7 mouse cellular contexts compared by ENCODE assay signal in genomic region chr8:84743517-84744420, GRCm38 (mm10). TPM values are rescaled to one million over a fixed set of nuclear protein-coding genes. Genes with fewer than 3 reads are reported as not detected.
A peak's percentile ranks its signal among the peaks of the same experiment; 100 is the strongest.
DNase-seq lines count a peak whose midpoint lies in the region; ATAC-seq and TF ChIP-seq lines count a peak whose summit lies in the region.

No protein-coding gene starts in this region.

- H3K4me3 ChIP-seq in intestine, embryonic 14.5 days (ENCODE audit: low read depth, low read length), result no peak overlapping the region
- no peak overlapping the region for H3K4me3 ChIP-seq in liver, embryonic 14.5 days (ENCODE audit: insufficient read depth in 1 of 2, low read depth in 2 of 2, low read length in 2 of 2)
- no peak overlapping the region for H3K4me3 ChIP-seq in neural tube, embryonic 12.5 days

- H3K9ac ChIP-seq in intestine, embryonic 14.5 days (ENCODE audit: low read length), result no peak overlapping the region
- H3K9ac ChIP-seq in liver, embryonic 14.5 days (replicated peaks), result no peak overlapping the region
- peak overlapping the region; percentile 33; the same call in 1 of the 2 replicates for H3K9ac ChIP-seq in neural tube, embryonic 12.5 days

- no peak for TF ChIP-seq EP300 in liver, embryonic 14.5 days (IDR thresholded peaks at IDR 0.05; ENCODE audit: low read depth)

- H3K4me2 ChIP-seq in intestine, embryonic 14.5 days (ENCODE audit: low read length), result peak overlapping the region; percentile 40
- no peak overlapping the region for H3K4me2 ChIP-seq in liver, embryonic 14.5 days (ENCODE audit: low read depth)
- peak overlapping the region; percentile 45 for H3K4me2 ChIP-seq in neural tube, embryonic 12.5 days (replicated peaks)

- H3K9me3 ChIP-seq in intestine, embryonic 14.5 days (ENCODE audit: control insufficient read depth, low read length), result no peaks in the 10 kb centered on the region
- no peaks in the 10 kb centered on the region for H3K9me3 ChIP-seq in liver, embryonic 14.5 days (ENCODE audit: control insufficient read depth, low read length)
- H3K9me3 ChIP-seq in neural tube, embryonic 12.5 days, result no peaks in the 10 kb centered on the region

- peaks cover 26% of the 10 kb centered on the region for H3K27me3 ChIP-seq in intestine, embryonic 14.5 days (replicated peaks; ENCODE audit: control insufficient read depth, insufficient read depth, low read length)
- H3K27me3 ChIP-seq in liver, embryonic 14.5 days (ENCODE audit: control insufficient read depth, insufficient read depth, low read length), result peaks cover 3% of the 10 kb centered on the region; the same call in 1 of the 2 replicates
- peaks cover 95% of the 10 kb centered on the region for H3K27me3 ChIP-seq in neural tube, embryonic 12.5 days (replicated peaks)

- TF ChIP-seq CTCF in liver, embryonic 14.5 days (IDR thresholded peaks at IDR 0.05; ENCODE audit: low read depth), result no peak

- no peaks in the 10 kb centered on the region for H3K36me3 ChIP-seq in intestine, embryonic 14.5 days (ENCODE audit: control insufficient read depth, insufficient read depth, low read length)
- H3K36me3 ChIP-seq in liver, embryonic 14.5 days (replicated peaks; ENCODE audit: control insufficient read depth, insufficient read depth, low read depth), result no peaks in the 10 kb centered on the region
- no peaks in the 10 kb centered on the region; the same call in 1 of the 2 replicates for H3K36me3 ChIP-seq in neural tube, embryonic 12.5 days

- peaks cover 50% of the 10 kb centered on the region for H3K4me1 ChIP-seq in intestine, embryonic 14.5 days (replicated peaks; ENCODE audit: control insufficient read depth, insufficient read depth, low read length)
- peaks cover 0 to 17% of the 10 kb centered on the region in 2 experiments; a peak in 3 of 4 replicates for H3K4me1 ChIP-seq in liver, embryonic 14.5 days (replicated peaks; ENCODE audit: control insufficient read depth in 2 of 2, insufficient read depth in 2 of 2, low read length in 1 of 2)
- H3K4me1 ChIP-seq in neural tube, embryonic 12.5 days, result peaks cover 76% of the 10 kb centered on the region

- ATAC-seq in granulocyte monocyte progenitor cell, adult 5-6 weeks (replicated peaks; ENCODE audit: poor library complexity, severe bottlenecking), result 0 out of 2 replicates have a peak, but pooled peaks have one; percentile 10
- ATAC-seq in intestine, embryonic 14.5 days (replicated peaks; ENCODE audit: low FRiP score, low TSS enrichment, low read depth), result peak; percentile 70
- peak; percentile 29; the same call in 1 of the 2 replicates for ATAC-seq in liver, embryonic 14.5 days (ENCODE audit: insufficient read depth)
- peak; percentile 69 for ATAC-seq in neural tube, embryonic 12.5 days (ENCODE audit: low FRiP score, low read depth)

- peak; percentile 98 for DNase-seq in Muller cell, postnatal 12 days (ENCODE audit: inconsistent ontology term)
- peak; percentile 71 for DNase-seq in embryo, embryonic 10 days (ENCODE audit: low spot score)
- peak; percentile 80 for DNase-seq in intestine, embryonic 14.5 days (ENCODE audit: low spot score)
- no peak for DNase-seq in liver, embryonic 14.5 days (ENCODE audit: low read depth in 3 of 3, low spot score in 3 of 3)
- DNase-seq in thymus, postnatal 36 days, result no peak

- 19% methylated on average over 15 of the region's 17 CpGs for WGBS in intestine, embryonic 14.5 days
- 34% methylated on average over 17 of the region's 17 CpGs for WGBS in liver, embryonic 14.5 days (ENCODE audit: insufficient replicate concordance)
- WGBS in neural tube, embryonic 12.5 days, result 6% methylated on average over 17 of the region's 17 CpGs

- peak overlapping the region; percentile 75 for H3K27ac ChIP-seq in intestine, embryonic 14.5 days (ENCODE audit: low read depth)
- H3K27ac ChIP-seq in liver, embryonic 14.5 days, result no peak overlapping the region
- H3K27ac ChIP-seq in neural tube, embryonic 12.5 days, result peak overlapping the region; percentile 53

RNA-seq across cellular contexts. Expression of gene G430095P16Rik, which starts 21.0 kb away (rescaled TPM):
- total RNA-seq in granulocyte monocyte progenitor cell, adult 5-6 weeks (2014; fragmentation: Nextera tagmentation), result 11.0 and 17.9 TPM in 2 replicates
- total RNA-seq in granulocyte monocyte progenitor cell, adult 5-6 weeks (2017), result 4.4 and 4.8 TPM in 2 replicates
- 3.3 and 4.1 TPM in 2 replicates for polyA plus RNA-seq in intestine, embryonic 14.5 days (2014; fragmentation: Nextera tagmentation; extraction: Ambion mirVana)
- polyA plus RNA-seq in liver, embryonic 14.5 days (2012; rRNA removed), result 10.9 and 11.9 TPM in 2 replicates
- 8.3 and 10.3 TPM in 2 replicates for polyA plus RNA-seq in liver, embryonic 14.5 days (2014; fragmentation: Nextera tagmentation; extraction: Ambion mirVana)
- polyA plus RNA-seq in neural tube, embryonic 12.5 days (2016; fragmentation: Nextera tagmentation; extraction: Ambion mirVana), result 2.5 and 2.6 TPM in 2 replicates

RNA-seq across cellular contexts. Expression of gene Lyl1, which starts 42.5 kb away (rescaled TPM):
- total RNA-seq in granulocyte monocyte progenitor cell, adult 5-6 weeks (2014; fragmentation: Nextera tagmentation), result 82.1 and 133 TPM in 2 replicates
- 65.9 and 73.3 TPM in 2 replicates for total RNA-seq in granulocyte monocyte progenitor cell, adult 5-6 weeks (2017)
- 4.3 and 5.2 TPM in 2 replicates for polyA plus RNA-seq in intestine, embryonic 14.5 days (2014; fragmentation: Nextera tagmentation; extraction: Ambion mirVana)
- polyA plus RNA-seq in liver, embryonic 14.5 days (2012; rRNA removed), result 45.4 and 46.2 TPM in 2 replicates
- 55.6 and 57.7 TPM in 2 replicates for polyA plus RNA-seq in liver, embryonic 14.5 days (2014; fragmentation: Nextera tagmentation; extraction: Ambion mirVana)
- polyA plus RNA-seq in neural tube, embryonic 12.5 days (2016; fragmentation: Nextera tagmentation; extraction: Ambion mirVana), result 4.4 and 4.5 TPM in 2 replicates

RNA-seq across cellular contexts. Expression of gene Nacc1, which starts 56.1 kb away (rescaled TPM):
- total RNA-seq in granulocyte monocyte progenitor cell, adult 5-6 weeks (2014; fragmentation: Nextera tagmentation), result 92.9 and 98.1 TPM in 2 replicates
- total RNA-seq in granulocyte monocyte progenitor cell, adult 5-6 weeks (2017), result 46.5 and 59.2 TPM in 2 replicates
- 23.7 and 25.0 TPM in 2 replicates for polyA plus RNA-seq in intestine, embryonic 14.5 days (2014; fragmentation: Nextera tagmentation; extraction: Ambion mirVana)
- polyA plus RNA-seq in liver, embryonic 14.5 days (2012; rRNA removed), result 19.0 and 21.2 TPM in 2 replicates
- 6.3 and 7.6 TPM in 2 replicates for polyA plus RNA-seq in liver, embryonic 14.5 days (2014; fragmentation: Nextera tagmentation; extraction: Ambion mirVana)
- 17.2 and 19.2 TPM in 2 replicates for polyA plus RNA-seq in neural tube, embryonic 12.5 days (2016; fragmentation: Nextera tagmentation; extraction: Ambion mirVana)

RNA-seq across cellular contexts. Expression of gene Nfix, which starts 56.4 kb away (rescaled TPM):
- total RNA-seq in granulocyte monocyte progenitor cell, adult 5-6 weeks (2014; fragmentation: Nextera tagmentation), result 25.7 and 51.2 TPM in 2 replicates
- total RNA-seq in granulocyte monocyte progenitor cell, adult 5-6 weeks (2017), result 9.5 and 12.8 TPM in 2 replicates
- polyA plus RNA-seq in intestine, embryonic 14.5 days (2014; fragmentation: Nextera tagmentation; extraction: Ambion mirVana), result 12.8 and 14.4 TPM in 2 replicates
- polyA plus RNA-seq in liver, embryonic 14.5 days (2012; rRNA removed), result 1.2 and 1.4 TPM in 2 replicates
- polyA plus RNA-seq in liver, embryonic 14.5 days (2014; fragmentation: Nextera tagmentation; extraction: Ambion mirVana), result 2.5 and 3.1 TPM in 2 replicates
- 8.4 and 11.2 TPM in 2 replicates for polyA plus RNA-seq in neural tube, embryonic 12.5 days (2016; fragmentation: Nextera tagmentation; extraction: Ambion mirVana)

RNA-seq across cellular contexts. Expression of gene Trmt1, which starts 57.7 kb away (rescaled TPM):
- 76.9 and 123 TPM in 2 replicates for total RNA-seq in granulocyte monocyte progenitor cell, adult 5-6 weeks (2014; fragmentation: Nextera tagmentation)
- 73.8 and 95.9 TPM in 2 replicates for total RNA-seq in granulocyte monocyte progenitor cell, adult 5-6 weeks (2017)
- 85.9 and 87.0 TPM in 2 replicates for polyA plus RNA-seq in intestine, embryonic 14.5 days (2014; fragmentation: Nextera tagmentation; extraction: Ambion mirVana)
- 37.5 and 37.6 TPM in 2 replicates for polyA plus RNA-seq in liver, embryonic 14.5 days (2012; rRNA removed)
- 27.4 and 34.1 TPM in 2 replicates for polyA plus RNA-seq in liver, embryonic 14.5 days (2014; fragmentation: Nextera tagmentation; extraction: Ambion mirVana)
- polyA plus RNA-seq in neural tube, embryonic 12.5 days (2016; fragmentation: Nextera tagmentation; extraction: Ambion mirVana), result 58.5 and 59.1 TPM in 2 replicates

Comparison
In these comparisons a context has a peak if more than half of its experiments do, and no peak if none do; other contexts are left out.
1. DNase-seq: peak in Muller cell, postnatal 12 days (single experiment), embryo, embryonic 10 days (single experiment) and intestine, embryonic 14.5 days (single experiment); none in liver, embryonic 14.5 days (0 of 3) and thymus, postnatal 36 days (0 of 2).
2. ATAC-seq: peak in every context shown above with its lines; median percentile 70 in intestine, embryonic 14.5 days; 69 in neural tube, embryonic 12.5 days; 29 in liver, embryonic 14.5 days; 10 in granulocyte monocyte progenitor cell, adult 5-6 weeks.